Mouse (Mus musculus): ENCODE data around the gene Cux2. TPM values are rescaled to one million over a fixed set of nuclear protein-coding genes. Genes with fewer than 3 reads are reported as not detected.

Gene Cux2
- polyA plus RNA-seq, 1 experiment from 2014 or later, result 4.9 TPM

GRCm38 (mm10) chr5:121998981-121999795 is 50.7 kb downstream of the Cux2 start:
- Histone ChIP-seq H3K9me3 (ENCODE audit: control insufficient read depth, low read length) (no peaks in the 10 kb centered on the region), H3K9ac (ENCODE audit: low read depth, low read length) (no peak overlapping the region), H3K4me2 (no peak overlapping the region), H3K27me3 (replicated peaks; ENCODE audit: control insufficient read depth, insufficient read depth, low read length) (no peaks in the 10 kb centered on the region; the same call in 1 of the 2 replicates), H3K36me3 (ENCODE audit: control insufficient read depth, insufficient read depth, low read length) (no peaks in the 10 kb centered on the region), H3K4me1 (replicated peaks; ENCODE audit: control insufficient read depth, insufficient read depth, low read length) (peaks cover 10% of the 10 kb centered on the region), H3K27ac (ENCODE audit: low read depth, low read length) (no peak overlapping the region), H3K4me3 (ENCODE audit: low read depth, low read length) (no peak overlapping the region)
- no peak for ATAC-seq (replicated peaks; ENCODE audit: low FRiP score)
- WGBS, result 55% methylated on average over 10 of the region's 10 CpGs
- no peak for DNase-seq (ENCODE audit: low spot score)

- Histone ChIP-seq H3K4me3 (ENCODE audit: low read depth, low read length) (no peak overlapping the region), H3K9ac (ENCODE audit: low read depth, low read length) (no peak overlapping the region), H3K27me3 (replicated peaks; ENCODE audit: control insufficient read depth, insufficient read depth, low read length) (no peaks in the 10 kb centered on the region; the same call in 1 of the 2 replicates), H3K36me3 (ENCODE audit: control insufficient read depth, insufficient read depth, low read length) (no peaks in the 10 kb centered on the region), H3K27ac (ENCODE audit: low read depth, low read length) (no peak overlapping the region), H3K9me3 (ENCODE audit: control insufficient read depth, low read length) (no peaks in the 10 kb centered on the region), H3K4me1 (replicated peaks; ENCODE audit: control insufficient read depth, insufficient read depth, low read length) (peaks cover 7% of the 10 kb centered on the region), H3K4me2 (no peak overlapping the region)
- 87% methylated on average over 6 of the region's 7 CpGs for WGBS
- ATAC-seq (replicated peaks; ENCODE audit: low FRiP score) (no peak), DNase-seq (ENCODE audit: low spot score) (no peak)
Measured at GRCm38 (mm10) chr5:121998281-121998680, 51.6 kb downstream of the Cux2 start.

GRCm38 (mm10) chr5:121996701-121997100 is 53.2 kb downstream of the Cux2 start:
- Histone ChIP-seq H3K9me3 (ENCODE audit: control insufficient read depth, low read length) (no peaks in the 10 kb centered on the region), H3K4me3 (ENCODE audit: low read depth, low read length) (no peak overlapping the region), H3K9ac (ENCODE audit: low read depth, low read length) (no peak overlapping the region), H3K36me3 (ENCODE audit: control insufficient read depth, insufficient read depth, low read length) (no peaks in the 10 kb centered on the region), H3K4me2 (no peak overlapping the region), H3K27ac (ENCODE audit: low read depth, low read length) (no peak overlapping the region), H3K4me1 (replicated peaks; ENCODE audit: control insufficient read depth, insufficient read depth, low read length) (peaks cover 9% of the 10 kb centered on the region), H3K27me3 (replicated peaks; ENCODE audit: control insufficient read depth, insufficient read depth, low read length) (no peaks in the 10 kb centered on the region; the same call in 1 of the 2 replicates)
- WGBS, result 34% methylated on average over 6 of the region's 6 CpGs
- DNase-seq (ENCODE audit: low spot score) (no peak), ATAC-seq (replicated peaks; ENCODE audit: low FRiP score) (no peak)

GRCm38 (mm10) chr5:121994808-121995207 is 55.1 kb downstream of the Cux2 start:
- WGBS, result 82% methylated on average over 12 of the region's 12 CpGs

GRCm38 (mm10) chr5:121991914-121992313 is 58.0 kb downstream of the Cux2 start:
- Histone ChIP-seq H3K9me3 (ENCODE audit: control insufficient read depth, low read length) (no peaks in the 10 kb centered on the region), H3K4me1 (replicated peaks; ENCODE audit: control insufficient read depth, insufficient read depth, low read length) (peaks cover 14% of the 10 kb centered on the region), H3K27ac (ENCODE audit: low read depth, low read length) (0 out of 2 replicates have a peak overlapping the region, but pooled peaks have one; percentile 45), H3K9ac (ENCODE audit: low read depth, low read length) (no peak overlapping the region), H3K4me2 (no peak overlapping the region), H3K36me3 (ENCODE audit: control insufficient read depth, insufficient read depth, low read length) (no peaks in the 10 kb centered on the region), H3K27me3 (replicated peaks; ENCODE audit: control insufficient read depth, insufficient read depth, low read length) (no peaks in the 10 kb centered on the region), H3K4me3 (ENCODE audit: low read depth, low read length) (no peak overlapping the region)
- 44% methylated on average over 6 of the region's 6 CpGs for WGBS
- ATAC-seq (replicated peaks; ENCODE audit: low FRiP score) (no peak), DNase-seq (ENCODE audit: low spot score) (no peak)

More at GRCm38 (mm10) chr5:121994808-121995207, 55.1 kb downstream of the Cux2 start:
- ATAC-seq (replicated peaks; ENCODE audit: low FRiP score) (no peak), DNase-seq (ENCODE audit: low spot score) (no peak)
- H3K4me3 ChIP-seq (ENCODE audit: low read depth, low read length), result no peak overlapping the region
- H3K27me3 ChIP-seq (replicated peaks; ENCODE audit: control insufficient read depth, insufficient read depth, low read length), result no peaks in the 10 kb centered on the region
- peaks cover 14% of the 10 kb centered on the region for H3K4me1 ChIP-seq (replicated peaks; ENCODE audit: control insufficient read depth, insufficient read depth, low read length)
- no peaks in the 10 kb centered on the region for H3K36me3 ChIP-seq (ENCODE audit: control insufficient read depth, insufficient read depth, low read length)
- no peak overlapping the region for H3K9ac ChIP-seq (ENCODE audit: low read depth, low read length)
- no peak overlapping the region for H3K27ac ChIP-seq (ENCODE audit: low read depth, low read length)
- no peak overlapping the region for H3K4me2 ChIP-seq
- H3K9me3 ChIP-seq (ENCODE audit: control insufficient read depth, low read length), result no peaks in the 10 kb centered on the region

GRCm38 (mm10) chr5:121985855-121986254 is 64.0 kb downstream of the Cux2 start:
- H3K9me3 ChIP-seq (ENCODE audit: control insufficient read depth, low read length), result no peaks in the 10 kb centered on the region
- no peak overlapping the region for H3K4me3 ChIP-seq (ENCODE audit: low read depth, low read length)
- peaks cover 5% of the 10 kb centered on the region; the same call in 1 of the 2 replicates for H3K4me1 ChIP-seq (replicated peaks; ENCODE audit: control insufficient read depth, insufficient read depth, low read length)
- no peak overlapping the region for H3K27ac ChIP-seq (ENCODE audit: low read depth, low read length)
- H3K4me2 ChIP-seq, result no peak overlapping the region
- DNase-seq (ENCODE audit: low spot score) (no peak), ATAC-seq (replicated peaks; ENCODE audit: low FRiP score) (no peak)
- 71% methylated on average over 9 of the region's 9 CpGs for WGBS
- H3K27me3 ChIP-seq (replicated peaks; ENCODE audit: control insufficient read depth, insufficient read depth, low read length), result no peaks in the 10 kb centered on the region
- no peaks in the 10 kb centered on the region for H3K36me3 ChIP-seq (ENCODE audit: control insufficient read depth, insufficient read depth, low read length)
- no peak overlapping the region for H3K9ac ChIP-seq (ENCODE audit: low read depth, low read length)

- H3K27me3 ChIP-seq (replicated peaks; ENCODE audit: control insufficient read depth, insufficient read depth, low read length), result no peaks in the 10 kb centered on the region
- 36% methylated on average over 16 of the region's 16 CpGs for WGBS
- no peaks in the 10 kb centered on the region for H3K9me3 ChIP-seq (ENCODE audit: control insufficient read depth, low read length)
- no peak overlapping the region for H3K4me2 ChIP-seq
- H3K4me3 ChIP-seq (ENCODE audit: low read depth, low read length), result no peak overlapping the region
- no peak overlapping the region for H3K9ac ChIP-seq (ENCODE audit: low read depth, low read length)
- H3K27ac ChIP-seq (ENCODE audit: low read depth, low read length), result no peak overlapping the region
- H3K4me1 ChIP-seq (replicated peaks; ENCODE audit: control insufficient read depth, insufficient read depth, low read length), result no peaks in the 10 kb centered on the region
- DNase-seq (ENCODE audit: low spot score) (no peak), ATAC-seq (replicated peaks; ENCODE audit: low FRiP score) (no peak)
- no peaks in the 10 kb centered on the region for H3K36me3 ChIP-seq (ENCODE audit: control insufficient read depth, insufficient read depth, low read length)
Measured at GRCm38 (mm10) chr5:121981650-121982131, 68.2 kb downstream of the Cux2 start.

GRCm38 (mm10) chr5:121976331-121976730 is 73.6 kb downstream of the Cux2 start:
- H3K9ac ChIP-seq (ENCODE audit: low read depth, low read length), result no peak overlapping the region
- no peak overlapping the region for H3K4me2 ChIP-seq
- no peak overlapping the region for H3K4me3 ChIP-seq (ENCODE audit: low read depth, low read length)
- H3K9me3 ChIP-seq (ENCODE audit: control insufficient read depth, low read length), result no peaks in the 10 kb centered on the region
- 85% methylated on average over 12 of the region's 12 CpGs for WGBS
- H3K27ac ChIP-seq (ENCODE audit: low read depth, low read length), result no peak overlapping the region
- no peak for DNase-seq (ENCODE audit: low spot score)
- no peaks in the 10 kb centered on the region for H3K36me3 ChIP-seq (ENCODE audit: control insufficient read depth, insufficient read depth, low read length)
- H3K4me1 ChIP-seq (replicated peaks; ENCODE audit: control insufficient read depth, insufficient read depth, low read length), result no peaks in the 10 kb centered on the region
- ATAC-seq (replicated peaks; ENCODE audit: low FRiP score), result no peak
- H3K27me3 ChIP-seq (replicated peaks; ENCODE audit: control insufficient read depth, insufficient read depth, low read length), result no peaks in the 10 kb centered on the region

- Histone ChIP-seq H3K27me3 (replicated peaks; ENCODE audit: control insufficient read depth, insufficient read depth, low read length) (no peaks in the 10 kb centered on the region), H3K36me3 (ENCODE audit: control insufficient read depth, insufficient read depth, low read length) (no peaks in the 10 kb centered on the region), H3K4me1 (replicated peaks; ENCODE audit: control insufficient read depth, insufficient read depth, low read length) (no peaks in the 10 kb centered on the region), H3K9me3 (ENCODE audit: control insufficient read depth, low read length) (no peaks in the 10 kb centered on the region), H3K4me2 (no peak overlapping the region), H3K9ac (ENCODE audit: low read depth, low read length) (no peak overlapping the region), H3K27ac (ENCODE audit: low read depth, low read length) (no peak overlapping the region), H3K4me3 (ENCODE audit: low read depth, low read length) (no peak overlapping the region)
- DNase-seq (ENCODE audit: low spot score) (no peak), ATAC-seq (replicated peaks; ENCODE audit: low FRiP score) (no peak)
- 72% methylated on average over 10 of the region's 10 CpGs for WGBS
Measured at GRCm38 (mm10) chr5:121973541-121973940, 76.4 kb downstream of the Cux2 start.
